ENCODE assay signal across 32 mouse cellular contexts in the genomic region with DNA sequence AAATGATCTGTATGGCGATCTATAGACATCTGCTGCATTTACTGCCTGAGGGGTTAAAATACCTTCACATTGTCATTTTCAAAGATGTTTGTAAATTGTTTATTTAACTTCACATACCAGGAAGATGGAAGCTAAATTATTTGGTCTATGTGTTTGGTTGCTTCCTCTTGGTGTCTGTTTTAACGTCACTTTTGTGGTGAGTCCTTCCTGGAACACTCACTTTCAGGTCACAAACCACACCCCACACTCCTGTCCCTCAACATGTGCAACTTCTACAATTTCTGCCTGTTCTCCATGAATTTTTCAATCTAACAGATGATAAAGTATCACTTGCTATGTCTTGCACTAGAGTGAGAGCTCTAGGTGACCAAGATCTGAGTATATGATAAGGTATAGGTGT.
DNase-seq lines count a peak whose midpoint lies in the region; ATAC-seq lines count a peak whose summit lies in the region.
"Had no signal": no experiment of that assay in that cellular context is flagged by ENCODE, and none has a peak within 500 bp of the region (broad histone marks: within the 10 kb centered on the region; RNA-seq: fewer than 3 reads in every experiment).

No protein-coding gene starts in this region.

- no peak overlapping the region for H3K27ac ChIP-seq in heart, embryonic 10.5 days
- H3K27ac ChIP-seq: embryonic facial prominence, embryonic 12.5 days; hindbrain, embryonic 13.5 days; liver, embryonic 14.5 days; midbrain, embryonic 13.5 days; neural tube, embryonic 15.5 days; stomach, postnatal 0 days had no signal

- WGBS in heart, embryonic 10.5 days, result 80% methylated on average over 2 of the region's 2 CpGs

- H3K27me3 ChIP-seq in heart, embryonic 10.5 days (ENCODE audit: insufficient read depth, poor library complexity, severe bottlenecking), result no peaks in the 10 kb centered on the region
- H3K27me3 ChIP-seq: embryonic facial prominence, embryonic 12.5 days; hindbrain, embryonic 13.5 days; megakaryocyte, embryonic 14.5 days; midbrain, embryonic 13.5 days; neural tube, embryonic 15.5 days had no signal

- H3K4me1 ChIP-seq in heart, embryonic 10.5 days, result no peaks in the 10 kb centered on the region
- H3K4me1 ChIP-seq: embryonic facial prominence, embryonic 12.5 days; hindbrain, embryonic 13.5 days; midbrain, embryonic 13.5 days; neural tube, embryonic 15.5 days had no signal

- H3K36me3 ChIP-seq in heart, embryonic 10.5 days, result no peaks in the 10 kb centered on the region
- H3K36me3 ChIP-seq: embryonic facial prominence, embryonic 12.5 days; hindbrain, embryonic 13.5 days; midbrain, embryonic 13.5 days; neural tube, embryonic 15.5 days had no signal

- ATAC-seq in CD4-positive, CD25-positive, alpha-beta regulatory T cell, adult 4 months, result no peak
- ATAC-seq in common myeloid progenitor, adult 5-6 weeks (replicated peaks; ENCODE audit: low read depth, poor library complexity, severe bottlenecking), result peak; percentile 65
- peak; percentile 46; the same call in 1 of the 2 replicates for ATAC-seq in megakaryocyte progenitor cell, adult 5-6 weeks (replicated peaks; ENCODE audit: poor library complexity)
- ATAC-seq: forebrain, embryonic 14.5 days; inflammation-experienced regulatory T-cells, adult 6 months; midbrain, embryonic 13.5 days had no signal

- H3K4me3 ChIP-seq in heart, embryonic 10.5 days, result no peak overlapping the region
- H3K4me3 ChIP-seq: embryonic facial prominence, embryonic 12.5 days; hindbrain, embryonic 13.5 days; megakaryocyte, embryonic 14.5 days; midbrain, embryonic 13.5 days; neural tube, embryonic 15.5 days had no signal

- no peaks in the 10 kb centered on the region for H3K9me3 ChIP-seq in heart, embryonic 10.5 days
- H3K9me3 ChIP-seq: embryonic facial prominence, embryonic 12.5 days; hindbrain, embryonic 13.5 days; megakaryocyte, embryonic 14.5 days; midbrain, embryonic 13.5 days; neural tube, embryonic 15.5 days had no signal

- peak; percentile 29 for DNase-seq in CD4-positive, CD25-positive, alpha-beta regulatory T cell, adult 2 months (ENCODE audit: low read depth, low spot score)
- DNase-seq in 416B (ENCODE audit: low read depth), result peak; percentile 47
- no peak for DNase-seq in heart, embryonic 10.5 days (ENCODE audit: low spot score)
- DNase-seq in cerebellum, adult 8-10 months, result no peak
- DNase-seq in testis, postnatal 14 days (ENCODE audit: low spot score), result no peak
- DNase-seq: adrenal gland, postnatal 25 days; cerebellum, adult 2 months; cerebellum, postnatal 36 days; embryo, embryonic 11 days; gastrocnemius, postnatal 14 days; heart, adult 11 months; heart, postnatal 36 days; kidney, adult 11 months; kidney, postnatal 14 days; liver; lung, adult 2 months; lung, postnatal 14 days; right cerebral cortex, adult 18-20 months; spleen, adult 18-20 months; thymus, postnatal 4 days had no signal

Comparison
In these comparisons a context has a peak if more than half of its experiments do, and no peak if none do; other contexts are left out.
1. DNase-seq: peak in CD4-positive, CD25-positive, alpha-beta regulatory T cell, adult 2 months (single experiment) and 416B (single experiment); none in heart, embryonic 10.5 days (single experiment), cerebellum, adult 8-10 months (single experiment) and testis, postnatal 14 days (single experiment).